Mouse (Mus musculus) bone marrow macrophage, adult 2 months (primary cell): ENCODE results near the gene Stk19. TPM values are rescaled to one million over a fixed set of nuclear protein-coding genes. Genes with fewer than 3 reads are reported as not detected.

Experiments
- H3K27ac ChIP-seq: 2 replicates; pipeline ENCODE4 v1.5.1; 2012; ENCODE audit warnings: low read depth, low read length; ENCODE audit not compliant: insufficient read depth
- H3K4me1 ChIP-seq: 2 replicates; pipeline ENCODE4 v1.6.1; 2012; ENCODE audit warnings: low read length; ENCODE audit not compliant: control insufficient read depth, insufficient read depth
- H3K4me3 ChIP-seq: 2 replicates; pipeline ENCODE4 v1.5.1; 2012; ENCODE audit warnings: mild to moderate bottlenecking, low read length, moderate library complexity; ENCODE audit not compliant: insufficient read depth
- CTCF ChIP-seq: IDR thresholded peaks from 2 replicates; pipeline ENCODE4 v1.5.1; 2012; ENCODE audit warnings: low read depth, mild to moderate bottlenecking, low read length, moderate library complexity
- POLR2A ChIP-seq: IDR thresholded peaks from 2 replicates; pipeline ENCODE4 v1.6.1; 2012; ENCODE audit warnings: mild to moderate bottlenecking, low read depth, low read length, borderline replicate concordance
- polyA plus RNA-seq: library from polyadenylated mRNA; stranded (reverse); fragments of >200 nt; gene quantifications from 2 replicates; pipeline ENCODE4 v1.2.4, GENCODE M21; 2012; ENCODE audit not compliant: missing spikeins, insufficient read depth, insufficient read length

The Stk19 gene
- polyA plus RNA-seq, 1 experiment = 33.8 TPM

- TF ChIP-seq POLR2A = no peak
- no peak for TF ChIP-seq CTCF
- no peaks in the 10 kb centered on the region for H3K4me1 ChIP-seq
- H3K27ac ChIP-seq = no peak overlapping the region
- no peak overlapping the region for H3K4me3 ChIP-seq
These were observed 40.2 kb downstream of the Stk19 start for GRCm38 (mm10) chr17:34796311-34797140.

- H3K4me1 ChIP-seq = no peaks in the 10 kb centered on the region
- TF ChIP-seq CTCF = no peak
- no peak for TF ChIP-seq POLR2A
- H3K4me3 ChIP-seq = no peak overlapping the region
- H3K27ac ChIP-seq = no peak overlapping the region
These were observed 41.1 kb downstream of the Stk19 start for GRCm38 (mm10) chr17:34795633-34796032.

GRCm38 (mm10) chr17:34795016-34795415 is 41.7 kb downstream of the Stk19 start:
- TF ChIP-seq POLR2A (no peak), CTCF (no peak)
- H3K27ac ChIP-seq = no peak overlapping the region

GRCm38 (mm10) chr17:34777680-34778325 is 58.9 kb downstream of the Stk19 start:
- Histone ChIP-seq H3K27ac (no peak overlapping the region), H3K4me3 (no peak overlapping the region), H3K4me1 (no peaks in the 10 kb centered on the region)
- TF ChIP-seq CTCF (no peak), POLR2A (no peak)

More at GRCm38 (mm10) chr17:34795016-34795415, 41.7 kb downstream of the Stk19 start:
- Histone ChIP-seq H3K4me3 (no peak overlapping the region), H3K4me1 (no peaks in the 10 kb centered on the region)

Other genes with a start within 250 kb of the Stk19 start
- gene Gpsm3, start 247.1 kb downstream of the Stk19 start, polyA plus RNA-seq = 217 and 244 TPM in 2 replicates
- 85.9 and 90.0 TPM in 2 replicates for gene Pbx2, start 245.7 kb downstream of the Stk19 start, polyA plus RNA-seq
- gene Ager, start 239.1 kb downstream of the Stk19 start, polyA plus RNA-seq = 1.3 and 2.2 TPM in 2 replicates
- gene Rnf5, start 233.3 kb downstream of the Stk19 start, polyA plus RNA-seq = 110 and 116 TPM in 2 replicates
- gene Agpat1, start 232.7 kb downstream of the Stk19 start, polyA plus RNA-seq = 93.0 and 101 TPM in 2 replicates
- 4.9 and 9.0 TPM in 2 replicates for gene Egfl8, start 221.0 kb downstream of the Stk19 start, polyA plus RNA-seq
- 101 and 118 TPM in 2 replicates for gene Ppt2, start 208.4 kb downstream of the Stk19 start, polyA plus RNA-seq
- 0.76 and 1.3 TPM in 2 replicates for gene Prrt1, start 207.4 kb downstream of the Stk19 start, polyA plus RNA-seq
- gene Fkbpl, start 192.2 kb downstream of the Stk19 start, polyA plus RNA-seq = 22.4 and 22.9 TPM in 2 replicates
- 42.6 and 62.7 TPM in 2 replicates for gene Atf6b, start 189.8 kb downstream of the Stk19 start, polyA plus RNA-seq
- gene Tnxb, start 166.4 kb downstream of the Stk19 start, polyA plus RNA-seq = not detected in 2 replicates
- 0.75 and 2.2 TPM in 2 replicates for gene C4b, start 93.1 kb downstream of the Stk19 start, polyA plus RNA-seq
- gene Cyp21a1, start 32.4 kb downstream of the Stk19 start, polyA plus RNA-seq = not detected in 2 replicates
- gene Dxo, start 74 bp upstream of the Stk19 start, polyA plus RNA-seq = 30.8 and 38.9 TPM in 2 replicates
- gene Skiv2l, start 13.3 kb upstream of the Stk19 start, polyA plus RNA-seq = 37.8 and 40.2 TPM in 2 replicates
- 48.9 and 56.8 TPM in 2 replicates for gene Nelfe, start 13.4 kb upstream of the Stk19 start, polyA plus RNA-seq
- gene Cfb, start 25.6 kb upstream of the Stk19 start, polyA plus RNA-seq = 12.0 and 13.3 TPM in 2 replicates
- 4.0 and 4.6 TPM in 2 replicates for gene Zbtb12, start 42.5 kb upstream of the Stk19 start, polyA plus RNA-seq
- gene Gm20547, start 45.1 kb upstream of the Stk19 start, polyA plus RNA-seq = 0.27 TPM in 1 of 2 replicates, not detected in the other
- gene C2, start 61.3 kb upstream of the Stk19 start, polyA plus RNA-seq = not detected in 2 replicates
- gene Ehmt2, start 61.5 kb upstream of the Stk19 start, polyA plus RNA-seq = 145 and 150 TPM in 2 replicates
- gene Slc44a4, start 77.5 kb upstream of the Stk19 start, polyA plus RNA-seq = not detected in 2 replicates
- 73.6 and 73.9 TPM in 2 replicates for gene Neu1, start 94.3 kb upstream of the Stk19 start, polyA plus RNA-seq
- gene Hspa1b, start 122.3 kb upstream of the Stk19 start, polyA plus RNA-seq = 1.2 and 1.5 TPM in 2 replicates
- not detected in 2 replicates for gene Gm20481, start 133.0 kb upstream of the Stk19 start, polyA plus RNA-seq
- gene Hspa1a, start 135.2 kb upstream of the Stk19 start, polyA plus RNA-seq = 1.3 TPM in 2 replicates
- not detected in 2 replicates for gene Hspa1l, start 135.8 kb upstream of the Stk19 start, polyA plus RNA-seq
- gene Lsm2, start 144.9 kb upstream of the Stk19 start, polyA plus RNA-seq = 37.1 and 44.0 TPM in 2 replicates
- 28.4 and 35.2 TPM in 2 replicates for gene Vars, start 164.0 kb upstream of the Stk19 start, polyA plus RNA-seq
- 0.31 and 0.34 TPM in 2 replicates for gene Vwa7, start 179.6 kb upstream of the Stk19 start, polyA plus RNA-seq
- gene Sapcd1, start 191.1 kb upstream of the Stk19 start, polyA plus RNA-seq = not detected in 2 replicates
- gene Msh5, start 209.8 kb upstream of the Stk19 start, polyA plus RNA-seq = 2.4 and 3.2 TPM in 2 replicates
- 357 and 381 TPM in 2 replicates for gene Clic1, start 213.0 kb upstream of the Stk19 start, polyA plus RNA-seq
- gene Ddah2, start 222.1 kb upstream of the Stk19 start, polyA plus RNA-seq = 9.0 and 10.9 TPM in 2 replicates
- gene Ly6g6c, start 228.4 kb upstream of the Stk19 start, polyA plus RNA-seq = not detected in 2 replicates
- gene Mpig6b, start 229.2 kb upstream of the Stk19 start, polyA plus RNA-seq = not detected in 2 replicates
- not detected in 2 replicates for gene Ly6g6e, start 240.0 kb upstream of the Stk19 start, polyA plus RNA-seq
- gene Ly6g6d, start 241.1 kb upstream of the Stk19 start, polyA plus RNA-seq = 1.0 TPM in 1 of 2 replicates, not detected in the other
- not detected in 2 replicates for gene Ly6g6f, start 248.7 kb upstream of the Stk19 start, polyA plus RNA-seq